Mouse (Mus musculus): ENCODE measurements around the gene Mylk. TPM values are rescaled to one million over a fixed set of nuclear protein-coding genes. Genes with fewer than 3 reads are reported as not detected.

The Mylk gene
- total and polyA plus RNA-seq, 3 experiments: 0.04 to 0.10 TPM; not detected in 1

- H3K27ac ChIP-seq (ENCODE audit: insufficient read depth, low read depth): peak within 1 kb of the TSS; percentile 26; the same call in 1 of the 2 replicates
These were observed 277.5 kb downstream of the Mylk start, which contains the start of gene Hacd2 for GRCm38 (mm10) chr16:35022242-35023137. Hacd2 (plus strand) TSS chr16:35022428.

DNA sequence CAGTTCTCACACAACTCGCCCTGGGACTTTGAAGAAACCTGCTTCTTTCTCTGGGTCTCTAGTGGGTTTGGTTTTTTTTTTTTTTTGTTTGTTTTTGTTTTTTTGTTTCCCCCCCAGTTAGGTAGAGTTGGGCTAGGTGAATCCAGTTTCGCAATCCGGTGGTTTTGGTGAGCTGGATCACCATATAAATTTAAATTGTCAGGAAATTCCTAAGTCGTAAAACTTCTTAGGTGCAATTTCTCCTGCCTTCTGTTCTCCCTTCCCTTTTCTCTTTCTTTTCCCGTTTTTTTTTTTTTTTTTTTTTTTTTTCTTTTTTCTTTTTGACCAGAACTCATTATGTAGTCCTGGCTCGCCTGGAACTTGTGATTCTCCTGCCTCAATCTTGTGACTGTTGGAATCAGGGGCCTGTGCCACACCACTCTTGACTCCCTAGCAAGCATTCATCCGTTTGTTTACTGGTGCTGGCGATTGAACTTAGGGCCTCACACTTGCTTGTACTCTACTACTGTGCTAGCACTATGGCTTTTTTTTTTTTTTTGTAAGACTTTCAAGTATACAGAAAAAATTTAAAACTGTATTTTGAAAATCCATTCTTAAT lies 278.2 kb downstream of the Mylk start:
- peaks cover 12% of the 10 kb centered on the region for H3K79me2 ChIP-seq (replicated peaks; ENCODE audit: control insufficient read depth, extremely low read depth, insufficient read depth, poor library complexity, severe bottlenecking)
- peaks cover 8 to 9% of the 10 kb centered on the region in 2 experiments for H3K36me3 ChIP-seq (replicated peaks in 1 of 2; ENCODE audit: control insufficient read depth in 1 of 2, insufficient read depth in 1 of 2, low read length in 1 of 2)
- DNase-seq (ENCODE audit: extremely low read depth): no peak
- peak overlapping the region; percentile 98 for H3K4me2 ChIP-seq (ENCODE audit: insufficient read depth, low read depth, poor library complexity, severe bottlenecking)
- no peak overlapping the region for H3K27ac ChIP-seq (ENCODE audit: insufficient read depth, low read depth)
- H3K4me3 ChIP-seq (replicated peaks in 1 of 3; ENCODE audit: low read depth in 2 of 3, low read length in 2 of 3, poor library complexity in 1 of 3): peak overlapping the region; percentile 76 to 93 (median 81)
- TF ChIP-seq CHD1 (IDR thresholded peaks at IDR 0.05; ENCODE audit: low read depth, low read length): peak; percentile 64
- peak; percentile 81 for TF ChIP-seq ZNF384 (IDR thresholded peaks at IDR 0.05; ENCODE audit: low read depth, low read length)
- no peak for TF ChIP-seq MAX (IDR thresholded peaks at IDR 0.05; ENCODE audit: low read length)
- H3K4me1 ChIP-seq (ENCODE audit: control insufficient read depth in 1 of 2, insufficient read depth in 2 of 2): peaks cover 5 to 33% of the 10 kb centered on the region in 2 experiments
- dilution Hi-C loops (cut with MboI; ENCODE audit: extremely low pct_ligation_motif_present, extremely low pct_unique_long_range_greater_than_20kb, low sequenced_read_pairs): no loop called here
- peaks cover 9% of the 10 kb centered on the region for H3K9me3 ChIP-seq (replicated peaks; ENCODE audit: low read length)
- H3K9ac ChIP-seq (ENCODE audit: insufficient read depth, low read depth): peak overlapping the region; percentile 85
- H3K27me3 ChIP-seq (replicated peaks): peaks cover 2% of the 10 kb centered on the region
- in situ Hi-C loops (cut with MboI; ENCODE audit: low pct_ligation_motif_present, low pct_unique_long_range_greater_than_20kb, low sequenced_read_pairs): no loop called here

More at GRCm38 (mm10) chr16:35022242-35023137, 277.5 kb downstream of the Mylk start, which contains the start of gene Hacd2:
- DNase-seq (ENCODE audit: extremely low read depth): peak; percentile 97
- peak within 1 kb of the TSS; percentile 85 for H3K9ac ChIP-seq (ENCODE audit: insufficient read depth, low read depth)
- peaks cover 12% of the 10 kb centered on the region for H3K79me2 ChIP-seq (replicated peaks; ENCODE audit: control insufficient read depth, extremely low read depth, insufficient read depth, poor library complexity, severe bottlenecking)
- dilution Hi-C loops (cut with MboI; ENCODE audit: extremely low pct_ligation_motif_present, extremely low pct_unique_long_range_greater_than_20kb, low sequenced_read_pairs) (no loop called here), in situ Hi-C loops (cut with MboI; ENCODE audit: low pct_ligation_motif_present, low pct_unique_long_range_greater_than_20kb, low sequenced_read_pairs) (no loop called here)
- peaks cover 2% of the 10 kb centered on the region for H3K27me3 ChIP-seq (replicated peaks)
- peak; percentile 98 for TF ChIP-seq HCFC1 (IDR thresholded peaks at IDR 0.05; ENCODE audit: low read depth, low read length)
- peak; percentile 100 for TF ChIP-seq RCOR1 (conservative IDR thresholded peaks at IDR 0.05; ENCODE audit: low read depth, low read length)
- peak; percentile 70; the same call in 1 of the 2 replicates for TF ChIP-seq MXI1 (IDR thresholded peaks at IDR 0.05; ENCODE audit: low read depth, low read length)
- TF ChIP-seq SMC3 (IDR thresholded peaks at IDR 0.05; ENCODE audit: low read depth, low read length): no peak
- TF ChIP-seq MEF2A (IDR thresholded peaks at IDR 0.05; ENCODE audit: borderline replicate concordance, low read depth, low read length): 0 out of 2 replicates have a peak, but pooled peaks have one; percentile 5
- peak; percentile 61; the same call in 1 of the 2 replicates for TF ChIP-seq MYC (IDR thresholded peaks at IDR 0.05; ENCODE audit: low read depth, low read length)
- TF ChIP-seq MAZ (IDR thresholded peaks at IDR 0.05; ENCODE audit: low read depth, low read length): peak; percentile 6; the same call in 1 of the 2 replicates
- peak; percentile 5; the same call in 1 of the 2 replicates for TF ChIP-seq USF2 (conservative IDR thresholded peaks at IDR 0.05; ENCODE audit: low read depth, low read length)
- TF ChIP-seq TBP (conservative IDR thresholded peaks at IDR 0.05; ENCODE audit: low read depth, low read length): peak; percentile 78; the same call in 1 of the 2 replicates
- no peak for TF ChIP-seq ZNF384 (IDR thresholded peaks at IDR 0.05; ENCODE audit: low read depth, low read length)
- TF ChIP-seq RAD21 (IDR thresholded peaks at IDR 0.05; ENCODE audit: low read depth, low read length): no peak
- TF ChIP-seq CTCF (conservative IDR thresholded peaks at IDR 0.05 in 1 of 2, IDR thresholded peaks at IDR 0.05 in 1 of 2; ENCODE audit: low read depth in 2 of 2, low read length in 2 of 2): no peak
- TF ChIP-seq E2F4 (IDR thresholded peaks at IDR 0.05; ENCODE audit: insufficient replicate concordance, low read depth, low read length): no peak
- TF ChIP-seq POLR2A (IDR thresholded peaks at IDR 0.05; ENCODE audit: low read depth, low read length): peak; percentile 97
- TF ChIP-seq ZMIZ1 (IDR thresholded peaks at IDR 0.05; ENCODE audit: low read depth, low read length): peak; percentile 94
- peak; percentile 61; the same call in 1 of the 2 replicates for TF ChIP-seq IRF4 (IDR thresholded peaks at IDR 0.05; ENCODE audit: low read depth, low read length)
- TF ChIP-seq KAT2A (IDR thresholded peaks at IDR 0.05; ENCODE audit: insufficient replicate concordance, low read length): peak; percentile 94; the same call in 1 of the 2 replicates
- TF ChIP-seq EP300 (IDR thresholded peaks at IDR 0.05; ENCODE audit: low read length): no peak
- no peak; the same call in 1 of the 2 replicates for TF ChIP-seq SIN3A (IDR thresholded peaks at IDR 0.05; ENCODE audit: low read length)
- TF ChIP-seq CHD1 (IDR thresholded peaks at IDR 0.05; ENCODE audit: low read depth, low read length): no peak
- TF ChIP-seq PAX5 (IDR thresholded peaks at IDR 0.05; ENCODE audit: low read length): no peak
- no peak for TF ChIP-seq JUND (conservative IDR thresholded peaks at IDR 0.05; ENCODE audit: low read depth, low read length)
- peak; percentile 27; the same call in 1 of the 2 replicates for TF ChIP-seq GABPA (IDR thresholded peaks at IDR 0.05; ENCODE audit: insufficient replicate concordance, low read depth, low read length)
- no peak for TF ChIP-seq MAFK (IDR thresholded peaks at IDR 0.05; ENCODE audit: insufficient replicate concordance, low read length)
- no peak for TF ChIP-seq BHLHE40 (IDR thresholded peaks at IDR 0.05; ENCODE audit: low read depth, low read length)
- TF ChIP-seq CHD2 (IDR thresholded peaks at IDR 0.05; ENCODE audit: low read length): no peak
- peak; percentile 92 for TF ChIP-seq ELF1 (IDR thresholded peaks at IDR 0.05; ENCODE audit: low read depth, low read length)
- no peak for TF ChIP-seq JUN (IDR thresholded peaks at IDR 0.05; ENCODE audit: insufficient read depth, low read depth, low read length)
- TF ChIP-seq MAX (IDR thresholded peaks at IDR 0.05; ENCODE audit: low read length): no peak
- peak; percentile 91 for TF ChIP-seq NRF1 (IDR thresholded peaks at IDR 0.05; ENCODE audit: low read depth, low read length)
- TF ChIP-seq TCF12 (IDR thresholded peaks at IDR 0.05; ENCODE audit: low read depth, low read length): peak; percentile 91
- peak; percentile 83 for TF ChIP-seq NELFE (IDR thresholded peaks at IDR 0.05; ENCODE audit: low read depth, low read length)
- TF ChIP-seq USF1 (IDR thresholded peaks at IDR 0.05; ENCODE audit: low read depth, low read length): no peak
- 0 out of 2 replicates have a peak, but pooled peaks have one; percentile 54 for TF ChIP-seq POLR2AphosphoS2 (IDR thresholded peaks at IDR 0.05; ENCODE audit: low read depth, low read length)
- peak; percentile 94 for TF ChIP-seq UBTF (IDR thresholded peaks at IDR 0.05; ENCODE audit: low read depth, low read length)
- no peak for TF ChIP-seq ZKSCAN1 (IDR thresholded peaks at IDR 0.05; ENCODE audit: borderline replicate concordance, low read depth, low read length)
- TF ChIP-seq ETS1 (conservative IDR thresholded peaks at IDR 0.05; ENCODE audit: low read depth, low read length): no peak
- no peak for TF ChIP-seq ZC3H11A (IDR thresholded peaks at IDR 0.05; ENCODE audit: low read depth, low read length)
- peaks cover 7 to 9% of the 10 kb centered on the region in 2 experiments for H3K36me3 ChIP-seq (replicated peaks in 1 of 2; ENCODE audit: control insufficient read depth in 1 of 2, insufficient read depth in 1 of 2, low read length in 1 of 2)
- H3K4me1 ChIP-seq (ENCODE audit: control insufficient read depth in 1 of 2, insufficient read depth in 2 of 2): peaks cover 5 to 33% of the 10 kb centered on the region in 2 experiments
- peak within 1 kb of the TSS; percentile 98 for H3K4me2 ChIP-seq (ENCODE audit: insufficient read depth, low read depth, poor library complexity, severe bottlenecking)
- H3K9me3 ChIP-seq (replicated peaks; ENCODE audit: low read length): peaks cover 9% of the 10 kb centered on the region
- H3K4me3 ChIP-seq (replicated peaks in 1 of 3; ENCODE audit: low read depth in 2 of 3, low read length in 2 of 3, poor library complexity in 1 of 3): peak within 1 kb of the TSS; percentile 76 to 93 (median 81)

All from CH12.LX (cell line).